Mouse (Mus musculus) spleen, adult 2 months (tissue): Measurements from ENCODE around the gene Gdf1.

Source experiments
- CTCF ChIP-seq: fragments of 200-500 bp; IDR thresholded peaks from 2 replicates; pipeline ENCODE4 v1.5.1; 2011; ENCODE audit warnings: mild to moderate bottlenecking, inconsistent platforms; ENCODE audit not compliant: insufficient read depth, insufficient read length, insufficient replicate concordance; ENCODE audit errors: extremely low read depth
- POLR2A ChIP-seq: fragments of 200-500 bp; IDR thresholded peaks from 2 replicates; pipeline ENCODE4 v1.6.1; 2011; ENCODE audit warnings: low read depth, low read length, inconsistent platforms

DNA sequence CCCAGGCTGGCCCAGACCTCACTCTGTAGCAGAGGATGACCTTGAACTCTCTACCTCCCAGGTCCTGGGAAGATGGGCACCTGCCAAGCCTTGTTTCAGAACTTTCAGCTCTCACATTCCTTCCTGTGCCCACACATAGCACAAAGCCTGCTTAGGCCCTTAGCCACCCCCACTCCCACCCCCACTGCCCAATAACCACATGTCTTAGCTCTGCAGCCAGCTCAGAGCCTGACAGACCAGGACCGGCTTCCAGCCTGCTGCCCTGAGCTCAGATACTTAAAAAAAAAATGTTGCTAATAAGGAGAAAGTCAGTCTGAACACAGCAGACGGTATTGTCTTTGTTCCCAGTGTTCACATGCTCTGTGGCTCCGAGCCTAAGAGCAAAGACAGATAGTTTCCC is 48.6 kb upstream of the Gdf1 start:
- no peak for TF ChIP-seq POLR2A
- no peak for TF ChIP-seq CTCF
